16 mouse cellular contexts compared by ENCODE assay signal in the genomic region with DNA sequence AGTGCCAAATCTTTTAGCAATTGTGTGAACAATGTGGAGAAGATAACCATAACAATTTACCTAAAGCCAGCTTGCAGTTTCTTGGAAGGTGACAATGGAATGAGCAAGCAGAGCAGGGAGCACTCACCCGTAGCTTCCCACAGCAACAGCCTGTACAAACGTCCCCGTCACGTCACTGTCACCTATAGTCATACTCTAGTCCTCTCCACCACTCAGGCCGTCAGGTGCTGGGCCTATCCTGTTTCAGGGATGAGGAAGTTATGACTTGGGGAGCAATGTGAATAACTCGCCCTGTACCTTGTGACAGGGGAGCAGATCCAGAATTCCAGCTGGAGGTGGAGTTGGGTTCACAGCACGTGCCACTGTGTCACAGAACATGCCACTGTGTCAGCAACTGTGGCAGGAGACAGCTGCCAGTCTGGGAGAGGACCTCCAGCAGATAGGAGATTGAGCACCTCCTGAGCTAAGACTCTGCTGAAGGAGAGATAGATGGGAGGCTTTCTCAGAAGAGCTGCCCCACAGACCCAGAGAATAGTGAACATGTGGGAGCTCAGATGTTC.
"Had no signal": no experiment of that assay in that cellular context is flagged by ENCODE, and none has a peak within 500 bp of the region (broad histone marks: within the 10 kb centered on the region; RNA-seq: fewer than 3 reads in every experiment).

No protein-coding gene starts in this region.

- ATAC-seq: lung, postnatal 0 days had no signal

- H3K4me2 ChIP-seq: liver, embryonic 11.5 days; liver, embryonic 15.5 days; neural tube, embryonic 13.5 days; stomach, embryonic 15.5 days had no signal

- H3K4me3 ChIP-seq: left cerebral cortex, adult 2 months; limb, embryonic 10.5 days; liver, embryonic 15.5 days; midbrain, embryonic 10.5 days; neural tube, embryonic 13.5 days; stomach, embryonic 15.5 days had no signal

- H3K9ac ChIP-seq: liver, embryonic 15.5 days; neural tube, embryonic 13.5 days; stomach, embryonic 15.5 days had no signal

- H3K27ac ChIP-seq: left cerebral cortex, adult 2 months; limb, embryonic 10.5 days; liver, embryonic 15.5 days; midbrain, embryonic 10.5 days; neural tube, embryonic 13.5 days; stomach, embryonic 15.5 days had no signal

- H3K9me3 ChIP-seq: limb, embryonic 10.5 days; liver, embryonic 15.5 days; midbrain, embryonic 10.5 days; neural tube, embryonic 13.5 days; stomach, embryonic 15.5 days had no signal

- H3K4me1 ChIP-seq: liver, embryonic 15.5 days; neural tube, embryonic 13.5 days; stomach, embryonic 15.5 days had no signal

- H3K27me3 ChIP-seq: liver, embryonic 15.5 days; neural tube, embryonic 13.5 days; stomach, embryonic 15.5 days had no signal

- H3K36me3 ChIP-seq: limb, embryonic 10.5 days; liver, embryonic 15.5 days; midbrain, embryonic 10.5 days; neural tube, embryonic 13.5 days; stomach, embryonic 15.5 days had no signal

- DNase-seq: kidney, adult 18-20 months; kidney, postnatal 25 days; lung, adult 2 months; lung, postnatal 36 days; midbrain, embryonic 14.5 days; retina, postnatal 1 day; right cerebral cortex, postnatal 4 days; thymus, postnatal 14 days had no signal
